Mouse (Mus musculus) layer of hippocampus, postnatal 14 days (tissue): ENCODE measurements at regions not wholly inside any gene's neighbourhood (a gene's known extent, or its start where the extent isn't known, plus 50 kb on each side); places are given as distances from the start of the nearest gene placed in this dataset.

Experiments used
- DNase-seq, 2 experiments: peaks; one replicate each; pipeline ENCODE4 v3.0.0; 2021 to 2022; ENCODE audit warnings: low spot score in 2 of 2, mixed read lengths in 1 of 2

- DNase-seq = no peak
These were observed 295.7 kb upstream of the Mef2c start for GRCm38 (mm10) chr13:83208111-83208510.

DNA sequence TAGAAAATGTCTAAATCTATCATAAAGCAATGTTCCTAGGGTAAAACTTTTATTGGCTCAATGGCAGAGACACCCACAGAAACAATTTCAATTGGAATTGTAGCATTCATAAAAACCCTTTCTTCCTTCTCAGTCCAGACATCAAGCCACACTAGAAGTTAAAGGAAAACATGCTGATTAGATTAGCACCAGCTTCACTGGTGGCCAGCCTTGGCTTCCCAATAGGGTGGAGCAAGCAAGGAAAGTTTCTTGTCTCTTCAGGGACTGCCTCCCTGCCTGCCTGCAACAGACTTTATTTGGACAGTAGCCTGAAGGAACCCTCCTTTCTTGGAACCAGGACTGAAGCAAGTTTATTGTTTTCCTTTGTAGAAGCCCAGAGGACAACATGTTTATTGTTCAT lies 289.0 kb upstream of the Mef2c start:
- DNase-seq = no peak

- DNase-seq = no peak
These were observed 287.4 kb upstream of the Mef2c start for GRCm38 (mm10) chr13:83216454-83216853.

DNA sequence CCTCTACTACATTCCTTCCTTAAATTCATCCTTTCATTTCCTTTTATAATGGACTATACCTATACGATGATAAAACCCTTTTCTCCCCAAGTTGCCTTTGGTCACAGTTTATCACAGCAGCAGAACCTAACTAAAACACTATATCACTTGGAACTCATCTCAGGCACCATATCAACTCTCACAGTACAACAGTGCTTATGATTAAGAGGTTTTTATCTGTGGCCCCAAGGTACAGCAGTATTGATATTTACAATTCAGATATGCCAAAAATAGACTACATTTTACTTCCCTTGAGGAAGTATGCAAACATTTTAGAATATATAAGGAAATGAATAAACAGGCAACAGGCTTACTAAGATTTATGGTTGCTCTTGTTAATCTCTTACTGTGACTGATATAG lies 251.4 kb upstream of the Mef2c start:
- no peak for DNase-seq

DNA sequence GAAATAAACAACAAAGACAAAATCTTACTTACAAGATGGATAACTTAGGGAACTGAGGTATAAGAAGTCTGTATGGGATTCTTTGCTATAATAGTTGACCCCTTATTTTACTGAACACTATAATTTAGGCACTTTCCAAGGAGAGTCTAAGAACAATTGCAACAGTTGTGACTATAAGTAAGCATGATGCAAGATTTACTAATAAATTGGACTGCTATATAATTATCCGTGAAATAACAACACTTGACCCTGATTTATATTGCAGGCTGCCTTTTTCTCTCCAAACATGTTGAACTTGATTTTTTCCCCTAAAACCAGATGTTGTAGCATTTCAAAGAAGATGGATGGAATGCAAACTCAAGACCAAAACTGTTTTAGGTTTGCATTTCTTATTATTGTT lies 237.2 kb upstream of the Mef2c start:
- no peak for DNase-seq

DNA sequence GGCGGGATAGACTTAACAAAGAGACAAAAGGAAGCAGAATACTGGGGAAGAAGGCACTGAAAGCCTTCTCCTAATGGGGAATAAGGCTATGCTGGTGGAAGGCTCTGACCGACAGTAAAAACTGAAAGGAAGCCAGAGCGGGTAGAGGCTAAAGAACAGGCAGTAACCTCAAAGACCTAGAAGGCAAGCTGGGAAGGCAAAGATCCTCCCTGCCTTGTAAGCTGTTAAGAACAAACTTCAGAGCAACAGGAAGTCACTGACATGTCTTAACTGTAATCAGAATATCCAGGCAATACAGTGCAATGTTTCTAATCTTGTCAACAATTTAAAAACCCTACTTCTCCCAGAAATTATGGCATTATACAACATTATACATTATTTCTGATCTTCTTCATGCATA lies 235.2 kb upstream of the Mef2c start:
- no peak for DNase-seq

- no peak for DNase-seq
These were observed 225.1 kb upstream of the Mef2c start for GRCm38 (mm10) chr13:83278695-83279094.

DNA sequence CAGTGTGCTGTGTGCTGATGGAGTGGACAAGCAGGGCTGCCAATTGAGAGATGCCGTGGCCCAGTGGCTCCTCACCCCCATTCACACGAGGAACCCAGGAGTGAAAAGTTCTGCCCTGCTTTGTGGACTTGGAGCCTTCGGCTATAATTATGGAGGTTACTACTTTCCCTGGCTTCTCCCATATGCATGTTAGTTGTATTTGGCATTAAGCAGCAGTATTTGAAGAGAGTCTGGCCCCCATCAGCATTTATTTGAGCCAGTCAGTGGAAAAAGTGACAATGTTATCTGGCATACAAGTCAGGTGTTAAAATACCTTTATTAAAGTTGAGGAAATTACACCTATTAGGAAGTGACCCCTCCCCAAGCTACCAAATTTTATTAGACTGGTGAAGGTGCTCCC lies 196.1 kb upstream of the Mef2c start:
- no peak for DNase-seq

GRCm38 (mm10) chr13:83328488-83328887 lies 175.3 kb upstream of the Mef2c start:
- DNase-seq = no peak

DNA sequence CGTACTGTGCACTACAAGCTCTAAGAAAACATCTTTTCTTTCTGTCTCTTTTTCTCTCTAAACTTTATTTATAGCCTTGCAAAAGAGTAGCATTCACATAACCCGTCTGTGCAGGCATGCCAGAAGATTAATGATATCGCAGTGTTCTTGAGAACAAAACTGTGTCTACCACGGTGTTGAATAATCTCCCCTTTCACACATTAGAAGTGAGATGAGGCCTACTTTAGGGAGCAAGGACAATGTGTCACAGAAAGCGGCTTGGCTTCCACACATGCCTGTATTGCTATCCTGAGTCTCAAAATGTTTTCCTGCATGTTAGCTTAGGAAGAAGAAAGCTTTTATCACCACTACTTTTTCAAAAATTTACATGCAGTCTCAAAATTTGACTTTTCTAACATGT lies 170.1 kb upstream of the Mef2c start:
- no peak for DNase-seq

GRCm38 (mm10) chr13:83344611-83345319 lies 159.1 kb upstream of the Mef2c start:
- no peak for DNase-seq

DNA sequence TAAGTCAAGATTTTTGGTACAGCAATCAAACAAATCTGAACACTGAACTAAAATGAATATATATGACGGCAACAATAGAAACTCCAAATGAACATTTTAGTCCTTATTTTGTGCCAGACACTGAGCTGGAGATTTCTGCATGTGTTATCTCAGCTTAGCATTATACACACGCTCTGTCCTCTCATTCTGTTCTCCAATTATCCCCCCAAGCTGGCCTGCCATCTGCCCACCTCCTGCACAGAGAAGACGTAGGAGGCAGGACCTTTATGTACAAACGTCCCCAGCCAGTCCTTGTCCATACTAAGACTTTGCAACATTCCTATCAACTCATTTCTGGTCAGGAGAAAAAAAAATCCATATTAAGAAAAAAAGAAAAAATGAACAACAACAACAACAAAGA lies 148.5 kb upstream of the Mef2c start:
- DNase-seq = peak in 1 of 2 experiments; percentile 52

GRCm38 (mm10) chr13:83360529-83360928 lies 143.3 kb upstream of the Mef2c start:
- no peak for DNase-seq

GRCm38 (mm10) chr13:83376097-83376797 lies 127.6 kb upstream of the Mef2c start:
- peak in 1 of 2 experiments; percentile 20 for DNase-seq

GRCm38 (mm10) chr13:83378644-83379043 lies 125.2 kb upstream of the Mef2c start:
- no peak for DNase-seq

DNA sequence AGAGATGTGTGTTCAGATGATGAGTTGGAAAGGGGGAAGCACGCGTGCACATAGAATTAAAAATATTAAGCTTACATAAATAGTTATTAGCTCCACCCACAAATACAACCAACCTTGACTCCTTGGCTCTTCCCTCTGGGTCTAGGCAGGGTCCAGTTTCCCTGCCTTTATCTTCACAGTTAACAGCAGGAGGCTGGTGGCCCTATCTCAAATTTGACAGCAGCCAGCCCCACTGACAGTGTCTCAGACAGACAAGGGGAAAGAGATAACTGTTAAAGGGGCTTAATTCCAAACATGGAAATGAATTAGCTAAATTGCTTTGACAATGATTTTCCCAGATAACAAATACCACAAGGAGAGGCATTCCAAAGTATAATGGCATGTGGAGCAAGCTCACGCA lies 121.2 kb upstream of the Mef2c start:
- DNase-seq = no peak

- DNase-seq = no peak
These were observed 109.1 kb upstream of the Mef2c start for GRCm38 (mm10) chr13:83394773-83395172.

GRCm38 (mm10) chr13:83399381-83399780 lies 104.5 kb upstream of the Mef2c start:
- DNase-seq = no peak

- DNase-seq = no peak
These were observed 64.0 kb upstream of the Mef2c start for GRCm38 (mm10) chr13:83439619-83440436.

DNA sequence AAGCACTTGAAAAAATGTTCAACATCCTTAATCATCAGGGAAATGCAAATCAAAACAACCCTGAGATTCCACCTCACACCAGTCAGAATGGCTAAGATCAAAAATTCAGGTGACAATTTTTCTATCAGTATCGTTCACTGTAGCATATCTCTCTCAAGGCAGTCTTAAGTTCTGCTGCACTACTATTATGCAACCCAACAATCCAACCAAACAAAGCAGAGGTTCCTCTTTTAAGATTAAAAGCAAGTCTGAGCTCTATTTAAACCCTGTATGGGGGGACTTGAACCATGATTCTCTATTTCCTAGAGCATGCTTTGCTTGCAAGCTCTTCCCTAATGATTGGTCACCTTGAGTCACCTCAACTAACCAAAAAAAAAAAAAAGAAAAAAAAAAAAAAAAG lies 59.6 kb upstream of the Mef2c start:
- DNase-seq = no peak

DNA sequence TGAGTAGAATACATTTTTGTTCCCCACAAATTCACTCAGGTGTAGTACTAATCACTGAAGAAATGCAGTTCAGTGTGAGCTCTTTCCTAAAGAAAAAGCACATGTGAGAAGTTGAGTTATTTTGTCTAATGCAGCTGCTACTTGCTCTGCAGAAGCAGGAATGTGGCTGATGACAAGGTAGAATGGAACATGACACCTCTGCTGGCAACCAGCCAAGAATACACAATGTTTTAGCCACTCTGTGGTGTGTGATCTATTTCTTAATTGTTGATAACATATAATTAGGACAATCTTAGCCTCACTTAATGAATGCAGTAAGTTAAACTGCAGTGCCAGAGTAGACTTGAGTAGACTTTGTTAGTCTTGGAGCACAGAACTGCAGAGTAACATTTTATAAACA lies 53.0 kb upstream of the Mef2c start:
- DNase-seq = no peak

GRCm38 (mm10) chr13:83452987-83453386 lies 50.8 kb upstream of the Mef2c start:
- no peak for DNase-seq
